In genomic region chr8:83205907-83206306, GRCm38 (mm10) we compare ENCODE assay signal across 16 mouse cellular contexts. TPM values are rescaled to one million over a fixed set of nuclear protein-coding genes. Genes with fewer than 3 reads are reported as not detected.
A peak's percentile ranks its signal among the peaks of the same experiment; 100 is the strongest.
DNase-seq lines count a peak whose midpoint lies in the region; TF ChIP-seq lines count a peak whose summit lies in the region.
"Had no signal": no experiment of that assay in that cellular context is flagged by ENCODE, and none has a peak within 500 bp of the region (broad histone marks: within the 10 kb centered on the region; RNA-seq: fewer than 3 reads in every experiment).

No protein-coding gene starts in this region.

- DNase-seq in layer of hippocampus, adult 11-12 months (ENCODE audit: low spot score), result peak; percentile 31
- no peak for DNase-seq in layer of hippocampus, postnatal 10 days (ENCODE audit: low spot score in 2 of 2)
- DNase-seq in brain, adult 2 months (ENCODE audit: low read depth, low spot score), result peak; percentile 89
- peak; percentile 60 for DNase-seq in layer of hippocampus, adult 9-11 months
- DNase-seq in heart, postnatal 36 days, result no peak
- no peak for DNase-seq in yolk sac, embryonic 10.5 days (ENCODE audit: low spot score)
- DNase-seq in cerebellum, adult 9-11 months, result no peak
- DNase-seq: cerebellum, adult 2 months; kidney, postnatal 14 days; lung, postnatal 14 days; thymus, postnatal 4 days had no signal

- no peaks in the 10 kb centered on the region for H3K27me3 ChIP-seq in C2C12 (ENCODE audit: control insufficient read depth, insufficient read depth, insufficient read length)
- H3K27me3 ChIP-seq: CH12.LX; midbrain, embryonic 13.5 days; stomach, embryonic 15.5 days had no signal

- H3K4me3 ChIP-seq in C2C12 (ENCODE audit: insufficient read depth, poor library complexity, severe bottlenecking), result no peak overlapping the region
- H3K4me3 ChIP-seq: midbrain, embryonic 13.5 days; stomach, embryonic 15.5 days had no signal

- no peaks in the 10 kb centered on the region for H3K79me2 ChIP-seq in C2C12 (ENCODE audit: control insufficient read depth, insufficient read depth)

- no peak overlapping the region for H3ac ChIP-seq in C2C12 (ENCODE audit: control insufficient read depth, insufficient read length, low read depth)

- H3K36me3 ChIP-seq in C2C12 (ENCODE audit: control insufficient read depth, insufficient read depth), result no peaks in the 10 kb centered on the region
- H3K36me3 ChIP-seq: stomach, embryonic 15.5 days had no signal

- TF ChIP-seq CTCF in C2C12 (IDR thresholded peaks at IDR 0.05; ENCODE audit: control insufficient read depth, insufficient read depth, insufficient read length), result no peak

- intact Hi-C loops in heart, postnatal 36 days (cut with DNase I), result no loop called here

- no peaks in the 10 kb centered on the region for H3K79me3 ChIP-seq in C2C12 (ENCODE audit: low read depth)

TF ChIP-seq in C2C12, 6 proteins besides CTCF, POLR2A, EP300 and RAD21:
- no peak for TF ChIP-seq USF1 (IDR thresholded peaks at IDR 0.05; ENCODE audit: low read depth)
- no peak for TF ChIP-seq CEBPB (IDR thresholded peaks at IDR 0.05; ENCODE audit: low read depth)
- TF ChIP-seq MAX (IDR thresholded peaks at IDR 0.05), result no peak
- TF ChIP-seq MYOG (IDR thresholded peaks at IDR 0.05; ENCODE audit: control insufficient read depth, extremely low read depth, insufficient read length), result no peak
- no peak for TF ChIP-seq FOSL1 (IDR thresholded peaks at IDR 0.05; ENCODE audit: insufficient read depth, low read length, poor library complexity, severe bottlenecking)
- peak; percentile 81 for TF ChIP-seq MYOD1 (IDR thresholded peaks at IDR 0.05; ENCODE audit: control insufficient read depth, insufficient read length, low read depth)
TF ChIP-seq in C2C12: peak in this region for 1.

RNA-seq across cellular contexts. Expression of gene Gm10645, which starts 39.9 kb away (rescaled TPM):
- 1 to 10 TPM; 1.4 to 1.7 TPM for total RNA-seq in layer of hippocampus, postnatal 10 days (2021)
- polyA plus RNA-seq in C2C12 (2012; fragmentation: generic; extraction: Trizol), result 0.13 TPM
- total RNA-seq in heart, postnatal 36 days (2021), result not detected
- total RNA-seq: gastrocnemius, postnatal 4 days had no signal

RNA-seq across cellular contexts. Expression of gene Tbc1d9, which starts 40.8 kb away (rescaled TPM):
- total RNA-seq in layer of hippocampus, postnatal 10 days (2021), result 100 to 1,000 TPM in 1 of 2 experiments, 10 to 100 TPM in 1; 95.9 to 103 TPM
- 0.55 TPM for polyA plus RNA-seq in C2C12 (2012; fragmentation: generic; extraction: Trizol)
- 1 to 10 TPM; 2.2 to 3.3 TPM for total RNA-seq in heart, postnatal 36 days (2021)

Comparison
In these comparisons a context has a peak if more than half of its experiments do, and no peak if none do; other contexts are left out.
1. DNase-seq: peak in layer of hippocampus, adult 11-12 months (single experiment), brain, adult 2 months (single experiment) and layer of hippocampus, adult 9-11 months (single experiment); none in layer of hippocampus, postnatal 10 days (0 of 2), heart, postnatal 36 days (0 of 2), yolk sac, embryonic 10.5 days (single experiment) and cerebellum, adult 9-11 months (single experiment).
2. RNA of gene Tbc1d9, which starts 40.8 kb away (total RNA-seq): 95.9 to 103 TPM in layer of hippocampus, postnatal 10 days; 2.2 to 3.3 TPM in heart, postnatal 36 days; every median in the first group is over 10 times any median in the second.